Mouse (Mus musculus) layer of hippocampus, adult 9-11 months (tissue): ENCODE data around the gene Azi2.

Source experiments
- DNase-seq: peaks from one replicate; pipeline ENCODE4 v3.0.0; 2022

The Azi2 gene

GRCm38 (mm10) chr9:118099395-118099794 lies 59.1 kb downstream of the Azi2 start:
- DNase-seq: no peak

- DNase-seq: no peak
Measured at GRCm38 (mm10) chr9:118100484-118100883, 60.2 kb downstream of the Azi2 start.

- DNase-seq: no peak
Measured at GRCm38 (mm10) chr9:118101802-118102201, 61.5 kb downstream of the Azi2 start.

- DNase-seq: no peak
Measured at GRCm38 (mm10) chr9:118108527-118109011, 68.3 kb downstream of the Azi2 start.

- no peak for DNase-seq
Measured at GRCm38 (mm10) chr9:118109697-118110359, 69.5 kb downstream of the Azi2 start.

GRCm38 (mm10) chr9:118110360-118110710 lies 70.0 kb downstream of the Azi2 start:
- DNase-seq: no peak
